Mouse (Mus musculus) ES-Bruce4 (cell line): ENCODE measurements around the gene Rpl36al.

Source experiments
- CTCF ChIP-seq: IDR thresholded peaks from one replicate; pipeline ENCODE4 v1.8.1; 2011; ENCODE audit warnings: low read depth, low read length
- EP300 ChIP-seq: IDR thresholded peaks from 2 replicates; pipeline ENCODE4 v1.6.1; 2011; ENCODE audit warnings: low read depth, low read length; ENCODE audit not compliant: insufficient read depth
- POLR2A ChIP-seq: IDR thresholded peaks from one replicate; pipeline ENCODE4 v1.8.1; 2011; ENCODE audit warnings: low read length; ENCODE audit not compliant: insufficient read depth

DNA sequence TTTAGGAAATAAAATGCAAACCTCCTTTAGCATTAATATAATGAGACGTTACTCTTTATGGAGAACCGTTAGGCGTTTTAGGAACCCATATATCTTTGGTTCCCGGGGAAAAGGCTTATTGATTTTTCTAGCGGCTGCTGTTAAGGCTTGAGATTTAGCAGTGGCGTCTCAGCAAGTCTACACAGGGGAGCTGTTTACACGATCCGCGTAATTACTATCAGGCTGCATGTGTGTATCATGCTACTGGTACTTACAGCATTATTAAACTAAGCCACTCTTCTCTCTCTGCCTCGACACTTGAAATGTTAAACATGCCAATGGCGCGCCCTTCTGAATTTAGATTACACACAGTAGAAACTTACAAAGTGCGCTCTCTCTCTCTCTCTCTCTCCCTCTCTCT, 33.8 kb downstream of the Rpl36al start:
- no peak for TF ChIP-seq POLR2A
- TF ChIP-seq CTCF: no peak
- TF ChIP-seq EP300: no peak
